Mouse (Mus musculus) intestine, embryonic 15.5 days (tissue): ENCODE measurements around the gene Lyz2. TPM values are rescaled to one million over a fixed set of nuclear protein-coding genes. Genes with fewer than 3 reads are reported as not detected.
"Not testable (repeated sequence)": the region's sequence is repeated elsewhere in the genome, so short reads cannot be mapped to it uniquely, and the experiment has no call there.

Experiments used
- ATAC-seq: fragments of 200-750 bp; cut with Nextera tagmentation; 2 replicates; pipeline ENCODE4 v1.8.0; 2017; ENCODE audit warnings: moderate TSS enrichment, moderate library complexity
- H3K27ac ChIP-seq: fragments of 300-500 bp; sonication (generic); 2 replicates; pipeline ENCODE4 v1.5.1; 2015; ENCODE audit warnings: mild to moderate bottlenecking, inconsistent platforms
- H3K27me3 ChIP-seq: fragments of 300-500 bp; sonication (generic); replicated peaks from 2 replicates; pipeline ENCODE4 v1.6.1; 2015; ENCODE audit warnings: inconsistent platforms
- H3K36me3 ChIP-seq: fragments of 300-500 bp; sonication (generic); 2 replicates; pipeline ENCODE4 v1.6.1; 2015; ENCODE audit warnings: inconsistent platforms
- H3K4me1 ChIP-seq: fragments of 300-500 bp; sonication (generic); replicated peaks from 2 replicates; pipeline ENCODE4 v1.6.1; 2015; ENCODE audit warnings: inconsistent platforms
- H3K4me2 ChIP-seq: fragments of 300-500 bp; sonication (generic); replicated peaks from 2 replicates; pipeline ENCODE4 v1.6.1; 2015; ENCODE audit warnings: mild to moderate bottlenecking, inconsistent platforms
- H3K4me3 ChIP-seq: fragments of 300-500 bp; sonication (generic); replicated peaks from 2 replicates; pipeline ENCODE4 v1.5.1; 2015; ENCODE audit warnings: inconsistent platforms
- H3K9ac ChIP-seq: fragments of 300-500 bp; sonication (generic); 2 replicates; pipeline ENCODE4 v1.6.1; 2015; ENCODE audit warnings: inconsistent platforms
- H3K9me3 ChIP-seq: fragments of 300-500 bp; sonication (generic); 2 replicates; pipeline ENCODE4 v1.6.1; 2016; ENCODE audit warnings: inconsistent platforms
- WGBS: fragments of 180-500 bp; shearing (Covaris S2); methylation state at CpG from one replicate; pipeline ENCODE4 v1.1.7; 2015; 5-methylcytosine and 5-hydroxymethylcytosine counted together
- polyA plus RNA-seq: library from polyadenylated mRNA; unstranded; fragments of >200 nt; fragmentation: Nextera tagmentation; extraction: Ambion mirVana; gene quantifications from 2 replicates; pipeline ENCODE4 v1.2.1, GENCODE M21; 2015

Lyz2 gene
- polyA plus RNA-seq, 1 experiment from 2014 or later, result 97.1 TPM

DNA sequence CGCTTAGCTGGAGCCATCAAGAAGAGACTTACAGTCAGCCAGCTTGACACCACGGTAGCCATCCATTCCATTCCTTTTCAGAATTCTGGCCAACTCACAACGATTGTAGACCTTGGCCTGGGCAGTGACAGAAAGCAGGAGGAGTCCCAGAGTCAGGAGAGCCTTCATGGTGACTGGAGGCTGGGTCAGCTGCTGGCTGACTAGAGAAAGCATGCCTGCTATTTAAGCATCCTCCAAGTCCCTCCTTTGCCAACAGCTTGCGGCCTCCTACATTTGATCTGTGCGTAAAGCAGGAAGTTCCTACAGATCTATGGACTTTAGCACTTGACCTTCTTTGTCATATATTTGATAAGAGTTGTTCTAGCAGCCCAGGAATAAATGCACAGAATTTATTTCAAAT lies 10.6 kb upstream of the Lyz2 start, which contains the start of gene Lyz1:
Gene Lyz1, minus strand, starts transcription at position 198 of the 400 bp plus-strand sequence.
- Histone ChIP-seq H3K4me3 (no peak within 1 kb of the TSS), H3K4me1 (no peaks in the 10 kb centered on the region), H3K27me3 (no peaks in the 10 kb centered on the region), H3K27ac (no peak within 1 kb of the TSS), H3K9me3 (no peaks in the 10 kb centered on the region), H3K9ac (no peak within 1 kb of the TSS), H3K4me2 (no peak within 1 kb of the TSS), H3K36me3 (no peaks in the 10 kb centered on the region)
- ATAC-seq, result no peak
- 51% methylated on average over 5 of the region's 5 CpGs for WGBS

- H3K4me1 ChIP-seq, H3K4me2 ChIP-seq, H3K9ac ChIP-seq, H3K27ac ChIP-seq, H3K4me3 ChIP-seq, H3K27me3 ChIP-seq, H3K36me3 ChIP-seq, H3K9me3 ChIP-seq, ATAC-seq: not testable (repeated sequence)
- 91% methylated on average over 6 of the region's 6 CpGs for WGBS
Observed at GRCm38 (mm10) chr10:117290936-117291335, 8.8 kb upstream of the Lyz2 start.

DNA sequence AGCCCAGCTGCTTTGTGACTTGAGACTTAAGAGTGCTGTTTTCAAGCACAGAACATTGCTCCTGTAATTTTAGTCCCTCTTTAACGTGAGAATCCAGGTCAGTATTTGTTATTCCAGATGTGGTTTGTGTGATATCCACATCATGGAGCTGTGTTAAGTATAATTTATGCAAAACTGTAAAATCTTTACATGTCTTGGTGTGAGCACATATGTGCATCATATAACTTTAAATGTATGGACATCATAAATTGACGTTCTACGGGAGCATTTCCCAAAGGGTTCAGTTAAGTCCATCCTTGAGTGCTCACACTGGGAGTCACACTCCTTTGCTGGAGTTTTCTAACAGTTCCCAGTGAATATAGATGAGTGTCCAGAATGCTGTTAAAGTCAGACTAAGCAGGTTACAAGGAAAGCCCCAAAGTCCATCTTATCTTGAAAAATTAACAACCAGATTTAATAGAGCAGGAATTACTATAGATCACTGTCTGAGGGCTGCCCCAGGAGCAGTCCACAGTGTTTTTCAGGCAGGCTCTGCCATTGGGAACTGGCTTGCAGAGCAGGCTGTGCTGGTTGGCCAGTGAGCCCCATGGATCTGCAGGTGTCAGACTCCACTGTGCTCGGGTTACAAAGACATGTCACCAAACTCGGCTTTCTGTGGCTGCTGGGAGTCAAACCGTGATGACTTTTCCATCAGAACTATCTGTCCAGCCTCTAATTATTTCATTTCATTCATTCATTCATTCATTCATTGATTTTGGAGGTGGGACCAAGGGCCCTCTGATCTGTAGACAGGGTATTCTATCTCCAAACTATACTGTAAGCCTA lies 8.1 kb upstream of the Lyz2 start:
- Histone ChIP-seq H3K4me3 (no peak overlapping the region), H3K27me3 (no peaks in the 10 kb centered on the region), H3K4me2 (no peak overlapping the region), H3K4me1 (no peaks in the 10 kb centered on the region), H3K27ac (no peak overlapping the region), H3K36me3 (no peaks in the 10 kb centered on the region), H3K9me3 (no peaks in the 10 kb centered on the region), H3K9ac (no peak overlapping the region)
- 43% methylated on average over 6 of the region's 6 CpGs for WGBS
- ATAC-seq, result no peak

GRCm38 (mm10) chr10:117289034-117289505 lies 6.9 kb upstream of the Lyz2 start:
- WGBS, result 72% methylated on average over 5 of the region's 5 CpGs
- H3K4me3 ChIP-seq, result not testable (repeated sequence)

GRCm38 (mm10) chr10:117288197-117289033 lies 6.3 kb upstream of the Lyz2 start:
- Histone ChIP-seq H3K9me3 (no peaks in the 10 kb centered on the region), H3K4me3 (no peak overlapping the region), H3K27ac (no peak overlapping the region), H3K27me3 (no peaks in the 10 kb centered on the region), H3K4me1 (no peaks in the 10 kb centered on the region), H3K36me3 (no peaks in the 10 kb centered on the region), H3K9ac (no peak overlapping the region), H3K4me2 (no peak overlapping the region)
- 89% methylated on average over 9 of the region's 9 CpGs for WGBS
- no peak for ATAC-seq

More at GRCm38 (mm10) chr10:117289034-117289505, 6.9 kb upstream of the Lyz2 start:
- not testable (repeated sequence) for H3K27ac ChIP-seq, H3K36me3 ChIP-seq, H3K4me2 ChIP-seq, H3K4me1 ChIP-seq, ATAC-seq, H3K27me3 ChIP-seq, H3K9me3 ChIP-seq, H3K9ac ChIP-seq

- Histone ChIP-seq H3K4me3 (no peak overlapping the region), H3K9ac (no peak overlapping the region), H3K36me3 (no peaks in the 10 kb centered on the region), H3K9me3 (no peaks in the 10 kb centered on the region), H3K4me1 (no peaks in the 10 kb centered on the region), H3K27ac (no peak overlapping the region), H3K4me2 (no peak overlapping the region), H3K27me3 (no peaks in the 10 kb centered on the region)
- no peak for ATAC-seq
- 75% methylated on average over 3 of the region's 3 CpGs for WGBS
Observed at GRCm38 (mm10) chr10:117287226-117287850, 5.2 kb upstream of the Lyz2 start.

DNA sequence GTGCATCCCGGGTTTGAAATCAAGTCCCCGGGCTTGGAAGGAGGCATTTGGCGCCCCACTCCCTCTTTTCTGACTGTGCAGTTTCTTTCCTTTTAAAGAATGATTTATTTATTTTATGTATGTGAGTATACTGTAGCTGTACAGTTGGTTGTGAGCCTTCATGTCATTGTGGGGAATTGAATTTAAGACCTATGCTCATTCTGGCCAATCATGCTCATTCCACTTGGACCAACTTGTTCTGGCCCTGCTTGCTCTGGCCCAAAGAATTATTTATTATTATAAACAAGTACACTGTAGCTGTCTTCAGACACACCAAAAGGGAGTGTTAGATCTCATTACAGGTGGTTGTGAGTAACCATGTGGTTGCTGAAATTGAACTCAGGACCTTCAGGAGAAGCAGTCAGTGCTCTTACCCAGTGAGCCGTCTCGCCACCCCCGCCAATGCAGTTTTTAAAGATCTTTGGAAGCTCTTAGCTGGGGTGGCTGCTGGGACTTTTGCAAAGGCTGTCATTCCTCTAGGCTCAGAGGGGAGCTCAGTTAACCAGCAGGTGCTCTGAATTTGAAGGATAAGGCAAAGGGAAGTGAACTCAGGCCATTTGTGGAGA lies 4.3 kb upstream of the Lyz2 start:
- 86% methylated on average over 6 of the region's 6 CpGs for WGBS
- Histone ChIP-seq H3K4me1 (no peaks in the 10 kb centered on the region), H3K4me3 (no peak overlapping the region), H3K9ac (no peak overlapping the region), H3K4me2 (no peak overlapping the region), H3K27ac (no peak overlapping the region), H3K36me3 (no peaks in the 10 kb centered on the region), H3K9me3 (no peaks in the 10 kb centered on the region), H3K27me3 (no peaks in the 10 kb centered on the region)
- no peak for ATAC-seq

GRCm38 (mm10) chr10:117285584-117285983 lies 3.5 kb upstream of the Lyz2 start:
- not testable (repeated sequence) for ATAC-seq, H3K27me3 ChIP-seq, H3K9me3 ChIP-seq, H3K36me3 ChIP-seq, H3K4me2 ChIP-seq, H3K4me1 ChIP-seq, H3K4me3 ChIP-seq, H3K9ac ChIP-seq, H3K27ac ChIP-seq
- 80% methylated on average over 4 of the region's 7 CpGs for WGBS

DNA sequence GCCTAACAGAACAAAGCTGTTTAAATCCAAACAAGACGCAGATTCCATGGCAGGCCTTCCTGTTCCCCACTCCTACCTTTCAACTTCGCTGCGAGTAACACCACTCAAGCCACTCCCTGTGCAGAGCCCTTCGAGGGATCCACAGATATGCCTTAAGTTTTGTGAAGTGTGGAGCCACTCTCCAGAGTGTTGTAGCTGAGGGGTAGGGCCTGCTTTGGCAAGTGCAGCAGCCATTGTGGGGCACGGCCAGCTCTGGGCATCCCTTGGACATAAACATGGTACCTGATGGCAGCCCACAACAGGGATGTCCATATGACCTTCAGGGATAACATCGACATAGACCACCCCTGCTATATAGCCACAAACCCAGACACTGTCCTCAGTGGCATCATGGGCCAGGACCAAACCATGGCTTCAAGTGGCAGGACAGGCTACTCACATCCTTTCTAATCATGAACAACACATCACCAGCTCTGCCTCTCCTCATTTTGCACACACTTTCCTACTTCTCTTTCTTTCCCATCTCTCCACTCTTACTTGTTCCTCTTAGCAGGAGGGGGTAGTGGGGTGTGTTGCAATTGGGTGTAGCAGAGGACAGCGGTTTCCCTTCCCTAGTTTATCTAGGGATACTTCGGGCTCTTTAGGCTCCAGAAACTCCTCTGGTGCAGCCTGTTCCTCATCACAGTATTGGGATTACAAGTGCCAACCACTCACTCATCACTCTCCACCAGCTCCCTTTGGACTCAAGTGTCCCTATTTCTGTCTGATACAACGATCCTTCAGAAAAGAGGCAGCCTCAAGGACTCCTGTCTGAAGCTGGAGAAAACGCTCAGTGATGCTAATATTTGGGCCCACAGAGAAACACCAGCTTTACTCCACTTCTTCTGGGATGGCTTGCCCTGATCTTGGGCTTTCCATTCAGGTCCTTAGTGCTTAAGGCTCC lies 2.7 kb upstream of the Lyz2 start:
- H3K4me3 ChIP-seq, result no peak overlapping the region
- no peak overlapping the region for H3K4me2 ChIP-seq
- no peak overlapping the region for H3K27ac ChIP-seq
- H3K27me3 ChIP-seq, result no peaks in the 10 kb centered on the region
- H3K9me3 ChIP-seq, result no peaks in the 10 kb centered on the region
- WGBS, result 84% methylated on average over 10 of the region's 10 CpGs
- ATAC-seq, result no peak
- no peak overlapping the region for H3K9ac ChIP-seq
- no peaks in the 10 kb centered on the region for H3K36me3 ChIP-seq
- no peaks in the 10 kb centered on the region for H3K4me1 ChIP-seq

DNA sequence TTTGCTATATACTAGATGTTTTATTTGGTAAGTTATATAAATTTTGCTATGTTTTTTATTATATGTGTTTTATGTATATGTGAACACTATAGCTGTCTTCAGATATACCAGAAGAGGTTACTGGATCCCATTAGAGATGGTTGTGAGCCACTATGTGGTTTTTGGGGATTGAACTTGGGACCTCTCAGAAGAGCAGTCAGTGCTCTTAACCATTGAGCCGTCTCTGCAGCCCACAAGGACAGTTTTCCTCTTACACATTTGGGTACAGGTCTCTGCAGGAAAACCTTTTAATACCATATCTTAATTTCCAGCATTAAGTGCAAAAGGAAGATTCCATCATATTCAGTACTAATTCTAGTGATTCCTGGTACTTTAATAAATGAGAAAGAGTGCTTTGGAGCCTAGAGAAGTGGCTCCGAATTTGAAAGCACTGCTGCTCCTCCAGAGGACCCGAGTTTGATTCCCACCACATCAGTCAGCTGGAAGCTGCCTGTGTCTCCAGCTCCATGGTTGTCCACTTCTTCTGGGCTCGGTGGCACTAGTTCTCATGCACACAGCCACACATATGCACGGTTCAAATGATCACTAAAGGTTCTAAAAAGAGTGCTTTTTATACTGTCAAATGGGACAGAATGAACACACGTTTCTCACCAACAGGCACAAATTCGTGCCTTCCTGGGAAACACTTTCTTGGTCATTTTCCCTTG lies 1.9 kb upstream of the Lyz2 start:
- no peak overlapping the region for H3K4me3 ChIP-seq
- H3K4me2 ChIP-seq, result no peak overlapping the region
- no peak overlapping the region for H3K27ac ChIP-seq
- 80% methylated on average over 7 of the region's 7 CpGs for WGBS
- H3K9me3 ChIP-seq, result no peaks in the 10 kb centered on the region
- H3K4me1 ChIP-seq, result no peaks in the 10 kb centered on the region
- ATAC-seq, result no peak
- no peaks in the 10 kb centered on the region for H3K27me3 ChIP-seq
- H3K9ac ChIP-seq, result no peak overlapping the region
- no peaks in the 10 kb centered on the region for H3K36me3 ChIP-seq

DNA sequence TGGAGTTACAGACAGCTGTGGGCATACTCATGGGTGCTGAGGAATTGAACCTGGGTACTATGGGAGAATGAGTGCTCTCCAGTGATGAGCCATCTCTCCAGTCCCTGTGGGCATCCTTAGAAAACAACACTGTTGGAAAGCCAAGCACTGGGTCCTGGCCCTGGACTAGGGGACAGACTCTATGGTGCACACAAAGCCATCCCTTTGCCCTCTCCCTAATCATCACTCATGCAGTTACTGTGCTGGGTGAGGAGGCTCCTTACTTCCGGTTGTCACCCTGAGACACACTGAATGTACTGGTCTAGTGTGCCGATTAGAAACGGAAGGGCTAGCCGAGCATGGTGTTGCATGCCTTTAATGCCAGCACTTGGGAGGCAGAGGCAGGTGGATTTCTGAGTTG lies 1.1 kb upstream of the Lyz2 start:
- H3K27ac ChIP-seq, H3K36me3 ChIP-seq, H3K4me2 ChIP-seq, H3K9me3 ChIP-seq, H3K4me3 ChIP-seq, ATAC-seq, H3K9ac ChIP-seq, H3K27me3 ChIP-seq, H3K4me1 ChIP-seq: not testable (repeated sequence)
- 89% methylated on average over 4 of the region's 4 CpGs for WGBS
